Mouse (Mus musculus) limb, embryonic 11.5 days (tissue): Measurements from ENCODE around the gene Ugt2a3. TPM values are rescaled to one million over a fixed set of nuclear protein-coding genes. Genes with fewer than 3 reads are reported as not detected.
"Not testable (repeated sequence)": the region's sequence is repeated elsewhere in the genome, so short reads cannot be mapped to it uniquely, and the experiment has no call there.

Experiments
- ATAC-seq: fragments of 200-750 bp; cut with Nextera tagmentation; 2 replicates; pipeline ENCODE4 v1.8.0; 2017; ENCODE audit warnings: low read depth; ENCODE audit not compliant: insufficient number of reproducible peaks, low FRiP score, low TSS enrichment
- DNase-seq: peaks from one replicate; pipeline ENCODE4 v3.0.0-alpha.2; 2015; ENCODE audit warnings: low spot score
- H3K27ac ChIP-seq: fragments of 300-500 bp; sonication (generic); replicated peaks from 2 replicates; pipeline ENCODE4 v1.5.1; 2014; ENCODE audit warnings: low read depth, mild to moderate bottlenecking, low read length
- H3K27me3 ChIP-seq: fragments of 300-500 bp; sonication (generic); 2 replicates; pipeline ENCODE4 v1.6.1; 2014; ENCODE audit warnings: mild to moderate bottlenecking, low read length, mixed read lengths; ENCODE audit not compliant: control insufficient read depth, insufficient read depth
- H3K36me3 ChIP-seq: fragments of 300-500 bp; sonication (generic); 2 replicates; pipeline ENCODE4 v1.6.1; 2014; ENCODE audit warnings: mild to moderate bottlenecking, low read length, moderate library complexity, mixed read lengths; ENCODE audit not compliant: control insufficient read depth, insufficient read depth
- H3K4me1 ChIP-seq: fragments of 300-500 bp; sonication (generic); 2 replicates; pipeline ENCODE4 v1.6.1; 2014; ENCODE audit warnings: low read length, mixed read lengths; ENCODE audit not compliant: control insufficient read depth, insufficient read depth
- H3K4me2 ChIP-seq: fragments of 300-500 bp; sonication (generic); 2 replicates; pipeline ENCODE4 v1.6.1; 2014; ENCODE audit warnings: low read depth, mild to moderate bottlenecking, moderate library complexity; ENCODE audit not compliant: severe bottlenecking
- H3K4me3 ChIP-seq: fragments of 300-500 bp; sonication (generic); 2 replicates; pipeline ENCODE4 v1.5.1; 2014; ENCODE audit warnings: low read depth, low read length
- H3K9ac ChIP-seq: fragments of 300-500 bp; sonication (generic); 2 replicates; pipeline ENCODE4 v1.6.1; 2014; ENCODE audit warnings: mild to moderate bottlenecking, low read length
- H3K9me3 ChIP-seq: fragments of 300-500 bp; sonication (generic); 2 replicates; pipeline ENCODE4 v1.6.1; 2016; ENCODE audit warnings: low read length; ENCODE audit not compliant: control insufficient read depth
- WGBS: fragments of 180-500 bp; shearing (Covaris S2); extraction: QIAGEN DNeasy Blood & Tissue Kit; methylation state at CpG from one replicate; pipeline ENCODE4 v1.1.7; 2014; 5-methylcytosine and 5-hydroxymethylcytosine counted together
- polyA plus RNA-seq: library from polyadenylated mRNA; unstranded; fragments of >200 nt; fragmentation: Nextera tagmentation; extraction: Ambion mirVana; gene quantifications from 2 replicates; pipeline ENCODE4 v1.2.1, GENCODE M21; 2014

The Ugt2a3 gene
- not detected in 2 replicates for polyA plus RNA-seq

- DNase-seq (no peak), ATAC-seq (no peak)
- Histone ChIP-seq H3K9me3 (no peaks in the 10 kb centered on the region), H3K9ac (no peak within 1 kb of the TSS), H3K27me3 (no peaks in the 10 kb centered on the region), H3K4me3 (no peak within 1 kb of the TSS), H3K36me3 (no peaks in the 10 kb centered on the region), H3K4me2 (no peak within 1 kb of the TSS), H3K4me1 (no peaks in the 10 kb centered on the region), H3K27ac (no peak within 1 kb of the TSS)
- WGBS: 86% methylated on average over 11 of the region's 11 CpGs
Observed at GRCm38 (mm10) chr5:87336961-87337697, at the start of gene Ugt2a3. Gene Ugt2a3 (minus strand): TSS chr5:87337195.

- no peak for DNase-seq
- ATAC-seq: no peak
- Histone ChIP-seq H3K9ac (no peak overlapping the region), H3K9me3 (no peaks in the 10 kb centered on the region), H3K4me1 (no peaks in the 10 kb centered on the region), H3K4me3 (no peak overlapping the region), H3K27me3 (no peaks in the 10 kb centered on the region), H3K4me2 (no peak overlapping the region), H3K27ac (no peak overlapping the region), H3K36me3 (no peaks in the 10 kb centered on the region)
- 81% methylated on average over 2 of the region's 2 CpGs for WGBS
Observed at GRCm38 (mm10) chr5:87380234-87380633, 43.2 kb upstream of the Ugt2a3 start.

- Histone ChIP-seq H3K4me1 (no peaks in the 10 kb centered on the region), H3K36me3 (no peaks in the 10 kb centered on the region)
- no peak for ATAC-seq
Observed at GRCm38 (mm10) chr5:87379825-87380224, 42.8 kb upstream of the Ugt2a3 start.

GRCm38 (mm10) chr5:87375874-87376383, 38.9 kb upstream of the Ugt2a3 start:
- Histone ChIP-seq H3K36me3 (no peaks in the 10 kb centered on the region), H3K9ac (no peak overlapping the region), H3K4me1 (no peaks in the 10 kb centered on the region), H3K4me2 (no peak overlapping the region), H3K27ac (no peak overlapping the region), H3K9me3 (no peaks in the 10 kb centered on the region), H3K27me3 (no peaks in the 10 kb centered on the region), H3K4me3 (no peak overlapping the region)
- no peak for ATAC-seq
- 90% methylated on average over 3 of the region's 3 CpGs for WGBS
- DNase-seq: no peak

More at GRCm38 (mm10) chr5:87379825-87380224, 42.8 kb upstream of the Ugt2a3 start:
- H3K9ac ChIP-seq: no peak overlapping the region
- DNase-seq: no peak
- no peak overlapping the region for H3K27ac ChIP-seq
- H3K4me3 ChIP-seq: no peak overlapping the region
- H3K4me2 ChIP-seq: no peak overlapping the region
- no peaks in the 10 kb centered on the region for H3K27me3 ChIP-seq
- no peaks in the 10 kb centered on the region for H3K9me3 ChIP-seq

- no peaks in the 10 kb centered on the region for H3K4me1 ChIP-seq
- ATAC-seq: no peak
Observed at GRCm38 (mm10) chr5:87373502-87373863, 36.5 kb upstream of the Ugt2a3 start.

GRCm38 (mm10) chr5:87372788-87373501, 36.0 kb upstream of the Ugt2a3 start:
- not testable (repeated sequence) for H3K27ac ChIP-seq, H3K36me3 ChIP-seq, H3K9me3 ChIP-seq, ATAC-seq, H3K4me1 ChIP-seq, DNase-seq, H3K4me3 ChIP-seq, H3K4me2 ChIP-seq, H3K9ac ChIP-seq, H3K27me3 ChIP-seq
- 79% methylated on average over 4 of the region's 4 CpGs for WGBS

More at GRCm38 (mm10) chr5:87373502-87373863, 36.5 kb upstream of the Ugt2a3 start:
- no peak for DNase-seq
- H3K9me3 ChIP-seq: no peaks in the 10 kb centered on the region
- no peak overlapping the region for H3K4me2 ChIP-seq
- no peaks in the 10 kb centered on the region for H3K27me3 ChIP-seq
- H3K36me3 ChIP-seq: no peaks in the 10 kb centered on the region
- H3K4me3 ChIP-seq: no peak overlapping the region
- 79% methylated on average over 1 of the region's 1 CpGs for WGBS
- no peak overlapping the region for H3K9ac ChIP-seq
- no peak overlapping the region for H3K27ac ChIP-seq

GRCm38 (mm10) chr5:87350350-87350749, 13.4 kb upstream of the Ugt2a3 start:
- Histone ChIP-seq H3K9ac (no peak overlapping the region), H3K4me1 (no peaks in the 10 kb centered on the region), H3K4me2 (no peak overlapping the region), H3K36me3 (no peaks in the 10 kb centered on the region), H3K27ac (no peak overlapping the region), H3K9me3 (no peaks in the 10 kb centered on the region), H3K4me3 (no peak overlapping the region), H3K27me3 (no peaks in the 10 kb centered on the region)
- no peak for ATAC-seq
- no peak for DNase-seq
- WGBS: 40% methylated on average over 1 of the region's 1 CpGs

GRCm38 (mm10) chr5:87349150-87349549, 12.2 kb upstream of the Ugt2a3 start:
- H3K27ac ChIP-seq, H3K9ac ChIP-seq, H3K4me1 ChIP-seq, H3K27me3 ChIP-seq, H3K9me3 ChIP-seq, DNase-seq, H3K36me3 ChIP-seq, ATAC-seq, H3K4me2 ChIP-seq, H3K4me3 ChIP-seq: not testable (repeated sequence)
- WGBS: 95% methylated on average over 1 of the region's 1 CpGs
